Mouse (Mus musculus) hindbrain, embryonic 12.5 days (tissue): ENCODE results near the gene Dpysl5. TPM values are rescaled to one million over a fixed set of nuclear protein-coding genes. Genes with fewer than 3 reads are reported as not detected.

Experiments used
- ATAC-seq: fragments of 200-750 bp; cut with Nextera tagmentation; 2 replicates; pipeline ENCODE4 v1.8.0; 2017; ENCODE audit warnings: moderate TSS enrichment; ENCODE audit not compliant: low FRiP score
- H3K27ac ChIP-seq: fragments of 300-500 bp; sonication (generic); 2 replicates; pipeline ENCODE4 v1.5.1; 2016; ENCODE audit warnings: mild to moderate bottlenecking
- H3K27me3 ChIP-seq: fragments of 300-500 bp; sonication (generic); 2 replicates; pipeline ENCODE4 v1.6.1; 2016; ENCODE audit warnings: mild to moderate bottlenecking
- H3K36me3 ChIP-seq: fragments of 300-500 bp; sonication (generic); 2 replicates; pipeline ENCODE4 v1.6.1; 2016; ENCODE audit warnings: mild to moderate bottlenecking
- H3K4me1 ChIP-seq: fragments of 300-500 bp; sonication (generic); 2 replicates; pipeline ENCODE4 v1.6.1; 2016
- H3K4me2 ChIP-seq: fragments of 300-500 bp; sonication (generic); replicated peaks from 2 replicates; pipeline ENCODE4 v1.6.1; 2016; ENCODE audit warnings: mild to moderate bottlenecking
- H3K4me3 ChIP-seq: fragments of 300-500 bp; sonication (generic); 2 replicates; pipeline ENCODE4 v1.5.1; 2016; ENCODE audit warnings: mild to moderate bottlenecking
- H3K9ac ChIP-seq: fragments of 300-500 bp; sonication (generic); 2 replicates; pipeline ENCODE4 v1.6.1; 2016; ENCODE audit warnings: mild to moderate bottlenecking, moderate library complexity
- H3K9me3 ChIP-seq: fragments of 300-500 bp; sonication (generic); replicated peaks from 2 replicates; pipeline ENCODE4 v1.6.1; 2016; ENCODE audit warnings: mild to moderate bottlenecking
- WGBS: fragments of 180-500 bp; shearing (Covaris S2); methylation state at CpG from one replicate; pipeline ENCODE4 v1.1.7; 2016; 5-methylcytosine and 5-hydroxymethylcytosine counted together
- polyA plus RNA-seq: library from polyadenylated mRNA; unstranded; fragments of >200 nt; fragmentation: Nextera tagmentation; extraction: Ambion mirVana; gene quantifications from 2 replicates; pipeline ENCODE4 v1.2.1, GENCODE M21; 2016

Gene Dpysl5
- polyA plus RNA-seq, 1 experiment from 2014 or later, result 135 TPM

- H3K9ac ChIP-seq, result no peak overlapping the region
- 52% methylated on average over 10 of the region's 10 CpGs for WGBS
- no peak overlapping the region for H3K4me3 ChIP-seq
- H3K4me1 ChIP-seq, result peaks cover 63% of the 10 kb centered on the region
- H3K36me3 ChIP-seq, result peaks cover 4% of the 10 kb centered on the region
- H3K27ac ChIP-seq, result 0 out of 2 replicates have a peak overlapping the region, but pooled peaks have one; percentile 5
- ATAC-seq, result no peak
- no peaks in the 10 kb centered on the region for H3K9me3 ChIP-seq
- no peaks in the 10 kb centered on the region for H3K27me3 ChIP-seq
- no peak overlapping the region for H3K4me2 ChIP-seq
These were observed 26.9 kb downstream of the Dpysl5 start for GRCm38 (mm10) chr5:30738127-30738828.

GRCm38 (mm10) chr5:30739595-30739994 is 28.2 kb downstream of the Dpysl5 start:
- no peak overlapping the region for H3K4me2 ChIP-seq
- no peak overlapping the region for H3K4me3 ChIP-seq
- no peak for ATAC-seq
- WGBS, result 65% methylated on average over 8 of the region's 8 CpGs
- no peaks in the 10 kb centered on the region for H3K9me3 ChIP-seq
- H3K27me3 ChIP-seq, result no peaks in the 10 kb centered on the region
- H3K4me1 ChIP-seq, result peaks cover 54% of the 10 kb centered on the region
- H3K9ac ChIP-seq, result no peak overlapping the region
- H3K27ac ChIP-seq, result no peak overlapping the region
- H3K36me3 ChIP-seq, result peaks cover 15% of the 10 kb centered on the region

- H3K27me3 ChIP-seq, result no peaks in the 10 kb centered on the region
- H3K27ac ChIP-seq, result no peak overlapping the region; the same call in 1 of the 2 replicates
- peaks cover 90% of the 10 kb centered on the region for H3K36me3 ChIP-seq
- ATAC-seq, result peak; percentile 73
- H3K9ac ChIP-seq, result no peak overlapping the region
- 61% methylated on average over 12 of the region's 12 CpGs for WGBS
- no peaks in the 10 kb centered on the region for H3K9me3 ChIP-seq
- H3K4me1 ChIP-seq, result peaks cover 16% of the 10 kb centered on the region
- no peak overlapping the region for H3K4me2 ChIP-seq
- no peak overlapping the region for H3K4me3 ChIP-seq
These were observed 38.4 kb downstream of the Dpysl5 start for GRCm38 (mm10) chr5:30749582-30750311.

- H3K4me1 ChIP-seq, result peaks cover 16% of the 10 kb centered on the region
- WGBS, result 94% methylated on average over 5 of the region's 5 CpGs
- no peak overlapping the region for H3K4me3 ChIP-seq
- H3K9me3 ChIP-seq, result no peaks in the 10 kb centered on the region
- H3K27me3 ChIP-seq, result no peaks in the 10 kb centered on the region
- H3K27ac ChIP-seq, result no peak overlapping the region
- no peak overlapping the region for H3K4me2 ChIP-seq
- H3K36me3 ChIP-seq, result peaks cover 77% of the 10 kb centered on the region
- no peak for ATAC-seq
- H3K9ac ChIP-seq, result no peak overlapping the region
These were observed 39.7 kb downstream of the Dpysl5 start for GRCm38 (mm10) chr5:30751071-30751470.

GRCm38 (mm10) chr5:30753128-30753527 is 41.8 kb downstream of the Dpysl5 start:
- Histone ChIP-seq H3K4me1 (peaks cover 16% of the 10 kb centered on the region), H3K9me3 (no peaks in the 10 kb centered on the region), H3K9ac (no peak overlapping the region), H3K4me3 (no peak overlapping the region), H3K27me3 (no peaks in the 10 kb centered on the region), H3K27ac (no peak overlapping the region), H3K4me2 (no peak overlapping the region), H3K36me3 (peaks cover 63% of the 10 kb centered on the region)
- no peak for ATAC-seq
- 84% methylated on average over 4 of the region's 4 CpGs for WGBS

- Histone ChIP-seq H3K27ac (no peak overlapping the region), H3K4me2 (no peak overlapping the region), H3K9ac (no peak overlapping the region), H3K9me3 (no peaks in the 10 kb centered on the region), H3K4me3 (no peak overlapping the region), H3K36me3 (peaks cover 44% of the 10 kb centered on the region), H3K27me3 (no peaks in the 10 kb centered on the region), H3K4me1 (peaks cover under 1% of the 10 kb centered on the region; the same call in 1 of the 2 replicates)
- ATAC-seq, result no peak
- 89% methylated on average over 5 of the region's 5 CpGs for WGBS
These were observed 43.9 kb downstream of the Dpysl5 start for GRCm38 (mm10) chr5:30755215-30755614.

GRCm38 (mm10) chr5:30762815-30763510 is 51.6 kb downstream of the Dpysl5 start:
- Histone ChIP-seq H3K27ac (peak overlapping the region; percentile 88), H3K9me3 (no peaks in the 10 kb centered on the region), H3K4me1 (peaks cover 45% of the 10 kb centered on the region), H3K27me3 (no peaks in the 10 kb centered on the region), H3K4me2 (peak overlapping the region; percentile 33), H3K4me3 (no peak overlapping the region), H3K9ac (peak overlapping the region; percentile 32; the same call in 1 of the 2 replicates), H3K36me3 (peaks cover 14% of the 10 kb centered on the region)
- WGBS, result 39% methylated on average over 14 of the region's 14 CpGs
- ATAC-seq, result peak; percentile 83

- H3K9me3 ChIP-seq, result no peaks in the 10 kb centered on the region
- 49% methylated on average over 5 of the region's 5 CpGs for WGBS
- H3K4me2 ChIP-seq, result peak overlapping the region; percentile 33
- peaks cover 12% of the 10 kb centered on the region for H3K36me3 ChIP-seq
- no peak overlapping the region for H3K9ac ChIP-seq
- ATAC-seq, result peak; percentile 65
- H3K27me3 ChIP-seq, result no peaks in the 10 kb centered on the region
- no peak overlapping the region for H3K4me3 ChIP-seq
- H3K4me1 ChIP-seq, result peaks cover 51% of the 10 kb centered on the region
- peak overlapping the region; percentile 88 for H3K27ac ChIP-seq
These were observed 52.1 kb downstream of the Dpysl5 start for GRCm38 (mm10) chr5:30763511-30763830.

- Histone ChIP-seq H3K9me3 (no peaks in the 10 kb centered on the region), H3K9ac (peak overlapping the region; percentile 6; the same call in 1 of the 2 replicates), H3K36me3 (peaks cover 12% of the 10 kb centered on the region), H3K4me3 (no peak overlapping the region), H3K27ac (peak overlapping the region; percentile 40; the same call in 1 of the 2 replicates), H3K27me3 (no peaks in the 10 kb centered on the region), H3K4me1 (peaks cover 59% of the 10 kb centered on the region), H3K4me2 (no peak overlapping the region)
- no peak for ATAC-seq
- 77% methylated on average over 12 of the region's 12 CpGs for WGBS
These were observed 54.4 kb downstream of the Dpysl5 start for GRCm38 (mm10) chr5:30765596-30766370.

- no peak overlapping the region for H3K4me3 ChIP-seq
- peak overlapping the region; percentile 62; the same call in 1 of the 2 replicates for H3K27ac ChIP-seq
- no peak overlapping the region for H3K9ac ChIP-seq
- no peak overlapping the region for H3K4me2 ChIP-seq
- H3K4me1 ChIP-seq, result peaks cover 54% of the 10 kb centered on the region
- ATAC-seq, result no peak
- no peaks in the 10 kb centered on the region for H3K9me3 ChIP-seq
- peaks cover 12% of the 10 kb centered on the region for H3K36me3 ChIP-seq
- no peaks in the 10 kb centered on the region for H3K27me3 ChIP-seq
- WGBS, result 69% methylated on average over 4 of the region's 4 CpGs
These were observed 56.7 kb downstream of the Dpysl5 start for GRCm38 (mm10) chr5:30768082-30768481.

GRCm38 (mm10) chr5:30768598-30768997 is 57.2 kb downstream of the Dpysl5 start:
- peak overlapping the region; percentile 62 for H3K27ac ChIP-seq
- H3K4me1 ChIP-seq, result peaks cover 52% of the 10 kb centered on the region
- no peaks in the 10 kb centered on the region for H3K9me3 ChIP-seq
- H3K27me3 ChIP-seq, result no peaks in the 10 kb centered on the region
- H3K36me3 ChIP-seq, result peaks cover 12% of the 10 kb centered on the region
- H3K4me3 ChIP-seq, result no peak overlapping the region
- peak; percentile 64 for ATAC-seq
- H3K9ac ChIP-seq, result no peak overlapping the region
- whole genome bisulfite sequencing, result 24% methylated on average over 9 of the region's 9 CpGs
- H3K4me2 ChIP-seq, result no peak overlapping the region

- no peak overlapping the region for H3K4me2 ChIP-seq
- peaks cover 52% of the 10 kb centered on the region for H3K4me1 ChIP-seq
- H3K27ac ChIP-seq, result peak overlapping the region; percentile 62
- H3K36me3 ChIP-seq, result peaks cover 12% of the 10 kb centered on the region
- no peaks in the 10 kb centered on the region for H3K27me3 ChIP-seq
- no peak for ATAC-seq
- H3K9me3 ChIP-seq, result no peaks in the 10 kb centered on the region
- no peak overlapping the region for H3K9ac ChIP-seq
- WGBS, result 82% methylated on average over 9 of the region's 9 CpGs
- H3K4me3 ChIP-seq, result no peak overlapping the region
These were observed 57.7 kb downstream of the Dpysl5 start for GRCm38 (mm10) chr5:30769075-30769474.
